Mouse (Mus musculus): ENCODE data around the gene Pla2g5. TPM values are rescaled to one million over a fixed set of nuclear protein-coding genes. Genes with fewer than 3 reads are reported as not detected.

Gene Pla2g5
- total and polyA plus RNA-seq, 2 experiments: not detected

GRCm38 (mm10) chr4:138865991-138866390 lies 2.7 kb upstream of the Pla2g5 start:
- H3K79me2 ChIP-seq (ENCODE audit: control insufficient read depth, insufficient read depth, low read length): no peaks in the 10 kb centered on the region
- 56% methylated on average over 6 of the region's 6 CpGs for WGBS
- H3K27me3 ChIP-seq (ENCODE audit: control insufficient read depth, insufficient read depth, low read length): no peaks in the 10 kb centered on the region
- no peaks in the 10 kb centered on the region for H3K36me3 ChIP-seq (ENCODE audit: control insufficient read depth, insufficient read depth, low read length)
- DNase-seq (ENCODE audit: extremely low read depth, low read depth, low spot score): no peak
- no peak overlapping the region for H3K27ac ChIP-seq (replicated peaks; ENCODE audit: insufficient read depth, low read depth, low read length)
- no peaks in the 10 kb centered on the region for H3K4me1 ChIP-seq (ENCODE audit: control insufficient read depth, insufficient read depth, low read length)
- TF ChIP-seq POLR2A (IDR thresholded peaks at IDR 0.05; ENCODE audit: extremely low read depth, insufficient read depth, low read length): no peak
- no peak for TF ChIP-seq CTCF (IDR thresholded peaks at IDR 0.05; ENCODE audit: low read depth, low read length)
- H3K9ac ChIP-seq (ENCODE audit: low read depth, low read length): no peak overlapping the region
- H3K4me3 ChIP-seq (ENCODE audit: insufficient read depth, low read depth, low read length): no peak overlapping the region

GRCm38 (mm10) chr4:138865092-138865491 lies 1.8 kb upstream of the Pla2g5 start:
- Histone ChIP-seq H3K27ac (replicated peaks; ENCODE audit: insufficient read depth, low read depth, low read length) (no peak overlapping the region), H3K36me3 (ENCODE audit: control insufficient read depth, insufficient read depth, low read length) (no peaks in the 10 kb centered on the region), H3K9ac (ENCODE audit: low read depth, low read length) (no peak overlapping the region), H3K4me3 (ENCODE audit: insufficient read depth, low read depth, low read length) (no peak overlapping the region), H3K27me3 (ENCODE audit: control insufficient read depth, insufficient read depth, low read length) (no peaks in the 10 kb centered on the region), H3K79me2 (ENCODE audit: control insufficient read depth, insufficient read depth, low read length) (no peaks in the 10 kb centered on the region), H3K4me1 (ENCODE audit: control insufficient read depth, insufficient read depth, low read length) (no peaks in the 10 kb centered on the region)
- DNase-seq (ENCODE audit: extremely low read depth, low read depth, low spot score): no peak
- no peak for TF ChIP-seq POLR2A (IDR thresholded peaks at IDR 0.05; ENCODE audit: extremely low read depth, insufficient read depth, low read length)
- no peak for TF ChIP-seq CTCF (IDR thresholded peaks at IDR 0.05; ENCODE audit: low read depth, low read length)
- 30% methylated on average over 5 of the region's 5 CpGs for WGBS

DNA sequence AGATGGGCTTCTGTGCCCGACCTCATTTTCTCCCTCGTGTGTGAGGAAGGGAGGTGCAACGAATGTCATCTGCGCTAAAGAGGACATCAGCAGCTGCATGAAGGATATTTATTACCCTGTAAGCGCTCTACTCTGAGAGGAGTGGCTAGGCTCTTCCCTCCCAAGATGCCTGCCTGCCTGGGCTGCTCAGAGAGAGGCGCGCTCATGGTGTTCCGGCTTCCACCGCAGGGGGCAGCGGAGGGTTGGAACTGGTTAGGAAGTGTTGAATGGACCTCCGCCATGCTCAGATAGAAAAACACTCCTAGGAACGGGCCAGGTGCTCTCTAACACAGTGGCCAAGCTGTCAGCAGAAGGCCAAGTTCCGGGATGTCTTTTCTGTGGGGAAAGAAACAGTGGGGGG lies 3.6 kb downstream of the Pla2g5 start:
- DNase-seq (ENCODE audit: extremely low read depth, low read depth, low spot score): no peak
- WGBS: 7% methylated on average over 13 of the region's 13 CpGs

GRCm38 (mm10) chr4:138859245-138859644 lies 4.0 kb downstream of the Pla2g5 start:
- Histone ChIP-seq H3K27ac (replicated peaks; ENCODE audit: insufficient read depth, low read depth, low read length) (no peak overlapping the region), H3K79me2 (ENCODE audit: control insufficient read depth, insufficient read depth, low read length) (no peaks in the 10 kb centered on the region), H3K4me3 (ENCODE audit: insufficient read depth, low read depth, low read length) (no peak overlapping the region), H3K4me1 (ENCODE audit: control insufficient read depth, insufficient read depth, low read length) (no peaks in the 10 kb centered on the region), H3K27me3 (ENCODE audit: control insufficient read depth, insufficient read depth, low read length) (0 out of 2 replicates have a peak, but pooled peaks cover 3% of the 10 kb centered on the region), H3K9ac (ENCODE audit: low read depth, low read length) (no peak overlapping the region), H3K36me3 (ENCODE audit: control insufficient read depth, insufficient read depth, low read length) (no peaks in the 10 kb centered on the region)
- TF ChIP-seq POLR2A (IDR thresholded peaks at IDR 0.05; ENCODE audit: extremely low read depth, insufficient read depth, low read length): no peak
- TF ChIP-seq CTCF (IDR thresholded peaks at IDR 0.05; ENCODE audit: low read depth, low read length): peak; percentile 45; the same call in 1 of the 2 replicates
- 30% methylated on average over 9 of the region's 9 CpGs for WGBS
- DNase-seq (ENCODE audit: extremely low read depth, low read depth, low spot score): no peak

More for the DNA sequence above, 3.6 kb downstream of the Pla2g5 start:
- no peak overlapping the region for H3K27ac ChIP-seq (replicated peaks; ENCODE audit: insufficient read depth, low read depth, low read length)
- no peak overlapping the region for H3K9ac ChIP-seq (ENCODE audit: low read depth, low read length)
- no peaks in the 10 kb centered on the region for H3K36me3 ChIP-seq (ENCODE audit: control insufficient read depth, insufficient read depth, low read length)
- H3K27me3 ChIP-seq (ENCODE audit: control insufficient read depth, insufficient read depth, low read length): 0 out of 2 replicates have a peak, but pooled peaks cover 3% of the 10 kb centered on the region
- no peak for TF ChIP-seq POLR2A (IDR thresholded peaks at IDR 0.05; ENCODE audit: extremely low read depth, insufficient read depth, low read length)
- TF ChIP-seq CTCF (IDR thresholded peaks at IDR 0.05; ENCODE audit: low read depth, low read length): peak; percentile 64
- H3K4me3 ChIP-seq (ENCODE audit: insufficient read depth, low read depth, low read length): no peak overlapping the region
- no peaks in the 10 kb centered on the region for H3K79me2 ChIP-seq (ENCODE audit: control insufficient read depth, insufficient read depth, low read length)
- H3K4me1 ChIP-seq (ENCODE audit: control insufficient read depth, insufficient read depth, low read length): no peaks in the 10 kb centered on the region

DNA sequence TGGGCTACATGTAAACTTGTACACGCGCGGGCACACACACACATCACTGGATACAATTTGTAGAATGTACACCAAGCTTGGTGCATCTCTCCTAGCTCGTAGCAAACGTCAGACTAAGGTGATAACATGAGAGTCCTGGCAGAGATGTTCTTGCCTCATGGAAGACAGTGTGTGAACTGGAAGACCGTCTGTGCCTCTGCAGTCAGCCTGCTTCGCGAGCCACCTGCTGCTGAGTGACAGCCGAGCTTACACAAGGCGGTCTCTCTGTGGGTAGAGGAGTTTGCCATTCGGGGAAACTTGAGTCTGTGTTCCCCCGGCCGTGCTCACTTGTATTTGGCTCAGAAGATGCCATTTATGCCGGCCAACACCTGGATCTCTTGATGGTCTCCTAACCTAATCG lies 4.8 kb downstream of the Pla2g5 start:
- Histone ChIP-seq H3K36me3 (ENCODE audit: control insufficient read depth, insufficient read depth, low read length) (no peaks in the 10 kb centered on the region), H3K27me3 (ENCODE audit: control insufficient read depth, insufficient read depth, low read length) (0 out of 2 replicates have a peak, but pooled peaks cover 3% of the 10 kb centered on the region), H3K4me3 (ENCODE audit: insufficient read depth, low read depth, low read length) (no peak overlapping the region), H3K27ac (replicated peaks; ENCODE audit: insufficient read depth, low read depth, low read length) (no peak overlapping the region), H3K79me2 (ENCODE audit: control insufficient read depth, insufficient read depth, low read length) (no peaks in the 10 kb centered on the region), H3K9ac (ENCODE audit: low read depth, low read length) (no peak overlapping the region), H3K4me1 (ENCODE audit: control insufficient read depth, insufficient read depth, low read length) (no peaks in the 10 kb centered on the region)
- no peak for DNase-seq (ENCODE audit: extremely low read depth, low read depth, low spot score)
- no peak for TF ChIP-seq CTCF (IDR thresholded peaks at IDR 0.05; ENCODE audit: low read depth, low read length)
- no peak for TF ChIP-seq POLR2A (IDR thresholded peaks at IDR 0.05; ENCODE audit: extremely low read depth, insufficient read depth, low read length)
- 81% methylated on average over 15 of the region's 15 CpGs for WGBS

DNA sequence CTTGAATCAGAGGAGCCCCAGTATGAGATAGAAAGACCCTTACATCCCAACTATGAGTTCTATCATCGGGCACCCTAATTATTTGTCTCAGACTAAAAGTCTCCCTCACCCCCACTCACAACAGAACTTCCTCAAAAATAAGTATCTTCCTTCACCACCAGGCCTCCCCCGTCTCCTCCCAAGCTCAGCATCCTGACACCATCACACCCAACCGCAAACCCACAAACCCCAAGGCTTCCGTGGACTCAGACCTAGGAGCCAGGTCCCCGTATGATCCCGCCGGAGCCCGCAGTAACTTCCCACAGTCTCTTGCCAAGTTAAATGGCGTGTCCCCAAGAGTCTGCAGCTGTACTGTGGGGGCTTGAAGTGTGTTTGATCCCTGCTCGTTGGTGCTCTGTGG lies 5.7 kb downstream of the Pla2g5 start:
- Histone ChIP-seq H3K4me1 (ENCODE audit: control insufficient read depth, insufficient read depth, low read length) (no peaks in the 10 kb centered on the region), H3K9ac (ENCODE audit: low read depth, low read length) (no peak overlapping the region), H3K27me3 (ENCODE audit: control insufficient read depth, insufficient read depth, low read length) (0 out of 2 replicates have a peak, but pooled peaks cover 3% of the 10 kb centered on the region), H3K36me3 (ENCODE audit: control insufficient read depth, insufficient read depth, low read length) (no peaks in the 10 kb centered on the region), H3K79me2 (ENCODE audit: control insufficient read depth, insufficient read depth, low read length) (no peaks in the 10 kb centered on the region), H3K4me3 (ENCODE audit: insufficient read depth, low read depth, low read length) (no peak overlapping the region), H3K27ac (replicated peaks; ENCODE audit: insufficient read depth, low read depth, low read length) (no peak overlapping the region)
- no peak for DNase-seq (ENCODE audit: extremely low read depth, low read depth, low spot score)
- WGBS: 81% methylated on average over 10 of the region's 10 CpGs
- TF ChIP-seq CTCF (IDR thresholded peaks at IDR 0.05; ENCODE audit: low read depth, low read length) (no peak), POLR2A (IDR thresholded peaks at IDR 0.05; ENCODE audit: extremely low read depth, insufficient read depth, low read length) (no peak)

Data from liver, adult 2 months (tissue).